Mouse (Mus musculus) cortical plate, adult 2 months (tissue): ENCODE measurements around the gene Ptprcap.

Source experiments
- CTCF ChIP-seq: fragments of 200-500 bp; IDR thresholded peaks from 2 replicates; pipeline ENCODE4 v1.5.1; 2011; ENCODE audit warnings: mild to moderate bottlenecking, control low read depth, low read length; ENCODE audit not compliant: insufficient read depth; ENCODE audit errors: extremely low read depth
- POLR2A ChIP-seq: fragments of 200-500 bp; IDR thresholded peaks from 2 replicates; pipeline ENCODE4 v1.6.1; 2011; ENCODE audit warnings: mild to moderate bottlenecking, low read length, control low read depth; ENCODE audit not compliant: insufficient read depth; ENCODE audit errors: extremely low read depth

DNA sequence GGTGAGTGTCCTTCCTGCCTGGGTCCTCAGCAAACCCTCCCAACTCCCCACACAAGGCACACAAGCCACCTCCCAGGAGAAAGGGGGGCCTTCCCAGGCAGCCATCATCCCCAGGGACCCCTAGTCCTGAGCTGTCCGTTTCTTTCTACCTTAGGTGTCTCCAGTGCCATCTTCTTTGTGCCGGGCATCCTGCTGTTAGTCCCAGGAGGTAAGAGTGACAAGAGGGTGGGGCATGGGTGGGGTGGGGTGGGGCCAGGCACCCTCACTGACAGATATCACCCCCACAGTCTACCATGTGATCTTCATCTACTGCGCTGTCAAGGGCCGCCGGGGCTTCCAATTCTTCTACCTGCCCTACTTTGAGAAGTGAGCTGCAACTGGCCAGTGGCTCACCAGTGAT is 22.3 kb upstream of the Ptprcap start:
- no peak for TF ChIP-seq CTCF
- TF ChIP-seq POLR2A = no peak
